Mouse (Mus musculus): Measurements from ENCODE around the gene Zfp784. TPM values are rescaled to one million over a fixed set of nuclear protein-coding genes. Genes with fewer than 3 reads are reported as not detected.
"Not testable (repeated sequence)": the region's sequence is repeated elsewhere in the genome, so short reads cannot be mapped to it uniquely, and the experiment has no call there.

The Zfp784 gene
- total RNA-seq, 2 experiments from 2014 or later: 5.1 to 5.4 TPM

GRCm38 (mm10) chr7:5020000-5020681 lies 18.1 kb downstream of the Zfp784 start, which contains the start of the genes Zfp865 and Ccdc106:
Gene Zfp865, plus strand, starts transcription at chr7:5020376.
Gene Ccdc106, plus strand, starts transcription at chr7:5020553.
- DNase-seq: peak; percentile 99

GRCm38 (mm10) chr7:5019576-5019975 lies 18.7 kb downstream of the Zfp784 start:
- not testable (repeated sequence) for DNase-seq

- no peak for DNase-seq
Observed at GRCm38 (mm10) chr7:5017931-5018330, 20.3 kb downstream of the Zfp784 start.

GRCm38 (mm10) chr7:5017352-5017751 lies 20.9 kb downstream of the Zfp784 start:
- no peak for DNase-seq

- no peak for DNase-seq
Observed at GRCm38 (mm10) chr7:5016920-5017319, 21.3 kb downstream of the Zfp784 start.

GRCm38 (mm10) chr7:5016057-5016456 lies 22.2 kb downstream of the Zfp784 start:
- no peak for DNase-seq

- peak; percentile 90 to 92 for DNase-seq
Observed at GRCm38 (mm10) chr7:5015118-5016001, 22.9 kb downstream of the Zfp784 start, which contains the start of gene Gm44973. Gene Gm44973, plus strand, starts transcription at chr7:5015496.

GRCm38 (mm10) chr7:5014251-5015117 lies 23.8 kb downstream of the Zfp784 start, which contains the start of the genes Zfp524 and Fiz1:
Gene Zfp524, plus strand, starts transcription at chr7:5014415.
Gene Fiz1, minus strand, starts transcription at chr7:5014697.
- DNase-seq: peak; percentile 95

- DNase-seq: no peak
Observed at GRCm38 (mm10) chr7:5012681-5013513, 25.3 kb downstream of the Zfp784 start.

GRCm38 (mm10) chr7:5008229-5008628 lies 30.0 kb downstream of the Zfp784 start:
- no peak for DNase-seq

- DNase-seq: not testable (repeated sequence)
Observed at GRCm38 (mm10) chr7:5002876-5003275, 35.4 kb downstream of the Zfp784 start.

- no peak for DNase-seq
Observed at GRCm38 (mm10) chr7:4999876-5000275, 38.4 kb downstream of the Zfp784 start.

- no peak for DNase-seq
Observed at GRCm38 (mm10) chr7:4996934-4997333, 41.3 kb downstream of the Zfp784 start.

GRCm38 (mm10) chr7:4996003-4996895 lies 42.0 kb downstream of the Zfp784 start, which contains the start of gene Zfp579:
Gene Zfp579, minus strand, starts transcription at chr7:4996158.
- DNase-seq: peak; percentile 91 to 93

- no peak for DNase-seq
Observed at GRCm38 (mm10) chr7:4995268-4996002, 42.8 kb downstream of the Zfp784 start.

- DNase-seq: no peak
Observed at GRCm38 (mm10) chr7:4993999-4994788, 44.1 kb downstream of the Zfp784 start.

GRCm38 (mm10) chr7:4993347-4993998 lies 44.8 kb downstream of the Zfp784 start:
- no peak for DNase-seq

GRCm38 (mm10) chr7:4988250-4988649 lies 50.0 kb downstream of the Zfp784 start:
- DNase-seq: no peak
